Mouse (Mus musculus) lung, postnatal 0 days (tissue): ENCODE results near the gene Zeb2. TPM values are rescaled to one million over a fixed set of nuclear protein-coding genes. Genes with fewer than 3 reads are reported as not detected.

Experiments
- ATAC-seq: fragments of 200-750 bp; cut with Nextera tagmentation; 2 replicates; pipeline ENCODE4 v1.8.0; 2017; ENCODE audit warnings: moderate library complexity
- DNase-seq: peaks from one replicate; pipeline ENCODE4 v3.0.0-alpha.2; 2016; ENCODE audit warnings: low spot score
- H3K27ac ChIP-seq: fragments of 300-500 bp; sonication (generic); 2 replicates; pipeline ENCODE4 v1.5.1; 2014; ENCODE audit warnings: antibody characterized with exemption, mild to moderate bottlenecking, low read length, mixed read lengths
- H3K27me3 ChIP-seq: fragments of 300-500 bp; sonication (generic); replicated peaks from 2 replicates; pipeline ENCODE4 v1.6.1; 2014; ENCODE audit warnings: low read length, mixed read lengths; ENCODE audit not compliant: insufficient read depth
- H3K36me3 ChIP-seq: fragments of 300-500 bp; sonication (generic); 2 replicates; pipeline ENCODE4 v1.6.1; 2014; ENCODE audit warnings: low read length, mixed read lengths; ENCODE audit not compliant: insufficient read depth
- H3K4me1 ChIP-seq: fragments of 300-500 bp; sonication (generic); 2 replicates; pipeline ENCODE4 v1.6.1; 2014; ENCODE audit warnings: antibody characterized with exemption, low read depth, low read length, mixed read lengths; ENCODE audit not compliant: insufficient read depth
- H3K4me2 ChIP-seq: fragments of 300-500 bp; sonication (generic); replicated peaks from 2 replicates; pipeline ENCODE4 v1.6.1; 2014; ENCODE audit warnings: low read depth, mild to moderate bottlenecking, low read length, moderate library complexity, mixed read lengths
- H3K4me3 ChIP-seq: fragments of 300-500 bp; sonication (generic); 2 replicates; pipeline ENCODE4 v1.5.1; 2014; ENCODE audit warnings: low read depth, low read length
- H3K9ac ChIP-seq: fragments of 300-500 bp; sonication (generic); replicated peaks from 2 replicates; pipeline ENCODE4 v1.6.1; 2014; ENCODE audit warnings: low read depth, mild to moderate bottlenecking
- H3K9me3 ChIP-seq: fragments of 300-500 bp; sonication (generic); 2 replicates; pipeline ENCODE4 v1.6.1; 2016; ENCODE audit warnings: low read length, mixed read lengths
- CTCF ChIP-seq: IDR thresholded peaks from 2 replicates; pipeline ENCODE4 v1.5.1; 2016; ENCODE audit warnings: antibody characterized with exemption, mild to moderate bottlenecking
- EP300 ChIP-seq: IDR thresholded peaks from 2 replicates; pipeline ENCODE4 v1.6.1; 2016; ENCODE audit warnings: antibody characterized with exemption, mild to moderate bottlenecking, control low read depth
- WGBS: fragments of 180-500 bp; shearing (Covaris S2); extraction: QIAGEN DNeasy Blood & Tissue Kit; methylation state at CpG from one replicate; pipeline ENCODE4 v1.1.7; 2014; 5-methylcytosine and 5-hydroxymethylcytosine counted together
- polyA plus RNA-seq: library from polyadenylated mRNA; unstranded; fragments of >200 nt; fragmentation: Nextera tagmentation; extraction: Ambion mirVana; gene quantifications from 2 replicates; pipeline ENCODE4 v1.2.1, GENCODE M21; 2015

The Zeb2 gene
- polyA plus RNA-seq, 1 experiment from 2014 or later = 36.4 TPM

- no peak overlapping the region for H3K27ac ChIP-seq
- TF ChIP-seq CTCF (no peak), EP300 (no peak)
- ATAC-seq = no peak
- no peak overlapping the region for H3K4me3 ChIP-seq
- H3K36me3 ChIP-seq = no peaks in the 10 kb centered on the region
- no peak for DNase-seq
- H3K4me2 ChIP-seq = no peak overlapping the region
- WGBS = 85% methylated on average over 4 of the region's 4 CpGs
- no peaks in the 10 kb centered on the region for H3K27me3 ChIP-seq
- H3K4me1 ChIP-seq = no peaks in the 10 kb centered on the region
- no peaks in the 10 kb centered on the region for H3K9me3 ChIP-seq
- no peak overlapping the region for H3K9ac ChIP-seq
Observed at GRCm38 (mm10) chr2:45133225-45133624, 16.0 kb upstream of the Zeb2 start.

GRCm38 (mm10) chr2:45130461-45131156, 13.4 kb upstream of the Zeb2 start:
- H3K27ac ChIP-seq = no peak overlapping the region
- 44% methylated on average over 4 of the region's 4 CpGs for WGBS
- DNase-seq (peak; percentile 59), ATAC-seq (peak; percentile 62; the same call in 1 of the 2 replicates)
- no peak overlapping the region for H3K9ac ChIP-seq
- no peaks in the 10 kb centered on the region for H3K4me1 ChIP-seq
- H3K36me3 ChIP-seq = no peaks in the 10 kb centered on the region
- H3K9me3 ChIP-seq = no peaks in the 10 kb centered on the region
- TF ChIP-seq CTCF = no peak
- peak; percentile 21; the same call in 1 of the 2 replicates for TF ChIP-seq EP300
- no peaks in the 10 kb centered on the region for H3K27me3 ChIP-seq
- no peak overlapping the region for H3K4me3 ChIP-seq
- H3K4me2 ChIP-seq = no peak overlapping the region

GRCm38 (mm10) chr2:45129556-45129955, 12.4 kb upstream of the Zeb2 start:
- Histone ChIP-seq H3K4me2 (no peak overlapping the region), H3K4me3 (no peak overlapping the region), H3K36me3 (no peaks in the 10 kb centered on the region), H3K9ac (no peak overlapping the region), H3K4me1 (no peaks in the 10 kb centered on the region), H3K9me3 (no peaks in the 10 kb centered on the region), H3K27ac (0 out of 2 replicates have a peak overlapping the region, but pooled peaks have one; percentile 5), H3K27me3 (no peaks in the 10 kb centered on the region)
- WGBS = 51% methylated on average over 6 of the region's 6 CpGs
- DNase-seq (no peak), ATAC-seq (no peak)
- TF ChIP-seq EP300 (no peak), CTCF (no peak)

- H3K4me2 ChIP-seq = no peak overlapping the region
- H3K9me3 ChIP-seq = no peaks in the 10 kb centered on the region
- WGBS = 94% methylated on average over 2 of the region's 2 CpGs
- no peak overlapping the region for H3K9ac ChIP-seq
- TF ChIP-seq CTCF (no peak), EP300 (no peak)
- no peaks in the 10 kb centered on the region for H3K4me1 ChIP-seq
- no peaks in the 10 kb centered on the region for H3K27me3 ChIP-seq
- no peak for ATAC-seq
- DNase-seq = no peak
- H3K4me3 ChIP-seq = no peak overlapping the region
- no peaks in the 10 kb centered on the region for H3K36me3 ChIP-seq
- no peak overlapping the region for H3K27ac ChIP-seq
Observed at GRCm38 (mm10) chr2:45128696-45129095, 11.5 kb upstream of the Zeb2 start.

- no peak for ATAC-seq
- no peak overlapping the region for H3K4me2 ChIP-seq
- no peaks in the 10 kb centered on the region for H3K27me3 ChIP-seq
- H3K4me1 ChIP-seq = no peaks in the 10 kb centered on the region
- no peak overlapping the region for H3K9ac ChIP-seq
- DNase-seq = no peak
- no peaks in the 10 kb centered on the region for H3K9me3 ChIP-seq
- H3K36me3 ChIP-seq = no peaks in the 10 kb centered on the region
- WGBS = 83% methylated on average over 5 of the region's 5 CpGs
- no peak overlapping the region for H3K27ac ChIP-seq
- no peak for TF ChIP-seq CTCF
- TF ChIP-seq EP300 = no peak
- no peak overlapping the region for H3K4me3 ChIP-seq
Observed at GRCm38 (mm10) chr2:45126401-45126800, 9.2 kb upstream of the Zeb2 start.

GRCm38 (mm10) chr2:45125181-45125580, 8.0 kb upstream of the Zeb2 start:
- Histone ChIP-seq H3K4me3 (no peak overlapping the region), H3K4me1 (no peaks in the 10 kb centered on the region), H3K36me3 (no peaks in the 10 kb centered on the region), H3K27me3 (no peaks in the 10 kb centered on the region), H3K9ac (no peak overlapping the region), H3K9me3 (no peaks in the 10 kb centered on the region), H3K4me2 (no peak overlapping the region), H3K27ac (no peak overlapping the region)
- no peak for TF ChIP-seq EP300
- no peak for TF ChIP-seq CTCF
- no peak for ATAC-seq
- 55% methylated on average over 4 of the region's 4 CpGs for WGBS
- no peak for DNase-seq

- Histone ChIP-seq H3K4me3 (no peak overlapping the region), H3K4me2 (no peak overlapping the region), H3K27ac (no peak overlapping the region), H3K27me3 (no peaks in the 10 kb centered on the region), H3K9ac (no peak overlapping the region), H3K4me1 (no peaks in the 10 kb centered on the region), H3K9me3 (no peaks in the 10 kb centered on the region), H3K36me3 (no peaks in the 10 kb centered on the region)
- DNase-seq (no peak), ATAC-seq (no peak)
- TF ChIP-seq EP300 (no peak), CTCF (no peak)
- WGBS = 74% methylated on average over 5 of the region's 5 CpGs
Observed at GRCm38 (mm10) chr2:45123490-45123889, 6.3 kb upstream of the Zeb2 start.
